Mouse (Mus musculus) CH12F3 (cell line): ENCODE measurements at regions not wholly inside any gene's neighbourhood (a gene's known extent, or its start where the extent isn't known, plus 50 kb on each side); places are given as distances from the start of the nearest gene placed in this dataset.

Experiments
- in situ Hi-C: fragments of 300-500 bp; cut with MboI; formaldehyde crosslinking; loops from 2 replicates; pipeline ENCODE4 v1.14.3; 2020; ENCODE audit warnings: low sequenced_read_pairs

DNA sequence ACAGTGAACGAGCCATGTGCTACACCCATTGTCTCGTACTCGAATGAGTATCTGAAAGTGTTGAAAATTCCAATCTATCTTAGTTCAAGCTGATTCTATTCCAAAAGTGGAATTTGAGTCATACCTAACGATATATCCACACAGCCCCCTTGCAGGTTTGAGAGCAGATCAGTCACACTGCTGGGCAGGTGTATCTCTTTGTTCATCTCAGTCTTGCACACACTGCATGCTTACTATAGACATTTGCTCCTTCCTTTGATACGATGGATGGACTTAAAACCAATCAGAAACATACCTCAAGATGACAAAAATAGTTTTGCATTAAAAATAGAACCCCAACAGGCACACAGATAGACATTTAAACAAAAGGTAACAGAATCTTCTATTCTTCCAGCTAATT is 98.0 kb upstream of the Klf7 start:
- in situ Hi-C loops = no loop called here

DNA sequence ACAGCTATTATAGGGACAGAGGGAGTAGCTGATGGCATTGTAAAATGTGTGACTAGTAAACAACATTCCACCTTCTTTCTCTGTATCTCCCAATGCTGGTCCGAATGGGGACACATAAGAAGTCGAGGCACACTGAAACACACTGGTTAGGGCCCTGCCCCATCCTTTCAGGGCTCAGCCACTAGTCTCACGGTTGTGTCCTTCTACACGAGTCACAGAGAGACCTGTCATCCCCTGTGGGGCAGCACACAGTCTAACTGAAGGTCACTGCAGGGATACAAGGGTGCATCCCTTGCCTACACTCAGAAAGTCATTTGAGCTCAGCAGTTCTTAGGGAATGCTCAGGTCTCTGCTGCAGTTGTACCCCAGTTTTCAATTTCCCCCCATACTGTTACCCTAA is 93.6 kb upstream of the Klf7 start:
- in situ Hi-C loops = no loop called here

DNA sequence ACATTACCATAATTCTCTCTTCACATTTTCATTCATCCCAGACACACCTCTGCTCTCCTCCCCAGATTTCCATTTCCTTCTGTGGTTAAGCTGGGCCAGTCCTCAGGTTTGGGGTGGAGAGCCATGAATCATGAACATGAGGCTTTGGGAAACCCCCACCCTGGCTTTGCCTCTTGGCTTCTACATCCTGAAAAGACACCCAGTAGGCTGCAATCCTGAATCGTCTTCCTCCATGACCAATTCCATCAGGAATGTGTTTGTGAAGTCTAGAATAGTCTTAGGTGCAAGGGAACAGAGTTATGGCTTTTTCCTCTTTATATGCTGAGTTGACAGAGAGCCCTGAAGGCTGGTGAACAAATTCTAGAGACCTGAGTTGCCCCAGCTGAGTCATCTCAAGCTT is 87.0 kb upstream of the Klf7 start:
- in situ Hi-C loops = no loop called here

DNA sequence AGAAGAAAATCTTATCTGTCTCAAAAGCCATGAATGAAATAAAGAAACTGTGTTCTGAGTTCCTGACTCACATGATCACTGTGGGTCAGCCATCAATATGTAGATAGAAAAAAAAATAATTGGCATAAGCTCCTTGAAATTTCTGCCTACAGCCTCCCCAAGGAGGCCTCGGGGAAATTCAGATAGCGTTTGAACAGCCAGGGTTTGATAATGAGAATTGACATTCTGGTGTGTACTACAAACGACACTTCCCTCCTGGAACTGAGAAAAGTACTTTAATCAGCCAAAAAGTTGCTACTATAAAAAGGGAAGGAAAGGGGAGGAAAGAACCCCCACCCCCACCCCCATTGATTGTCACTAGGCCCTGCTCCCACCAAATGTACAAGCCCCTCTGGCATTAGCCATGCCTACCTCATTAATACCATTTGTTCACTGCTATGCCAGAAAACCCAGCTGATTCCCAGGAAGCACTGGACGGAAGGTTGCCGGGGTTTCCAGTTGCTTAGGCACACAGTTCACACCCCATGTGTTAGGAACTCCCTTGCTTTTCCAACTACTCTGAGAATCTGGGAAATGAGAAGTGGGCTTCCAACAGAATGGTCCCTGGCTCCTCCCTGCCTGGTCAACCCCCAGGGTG is 78.4 kb upstream of the Klf7 start:
- in situ Hi-C loops = no loop called here

DNA sequence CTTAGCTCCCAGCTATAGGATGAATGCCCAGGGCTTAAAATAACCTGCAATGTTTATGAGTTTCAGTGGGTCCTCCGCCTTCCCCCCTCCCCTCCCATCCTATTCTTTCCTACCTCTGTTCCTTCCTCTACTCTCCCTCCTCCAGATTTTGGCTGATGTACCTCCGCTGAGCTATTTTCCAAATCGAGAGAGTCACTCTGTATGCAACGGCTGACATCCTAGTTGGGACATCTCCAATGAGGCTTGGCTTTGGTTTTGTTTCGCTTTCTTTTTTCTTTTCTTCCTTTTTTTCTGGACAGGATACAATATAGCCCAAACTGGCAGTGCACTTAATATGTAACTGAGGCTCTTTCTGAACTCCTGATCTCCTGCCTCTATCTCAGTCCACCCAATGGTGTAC is 76.7 kb upstream of the Klf7 start:
- in situ Hi-C loops = no loop called here

DNA sequence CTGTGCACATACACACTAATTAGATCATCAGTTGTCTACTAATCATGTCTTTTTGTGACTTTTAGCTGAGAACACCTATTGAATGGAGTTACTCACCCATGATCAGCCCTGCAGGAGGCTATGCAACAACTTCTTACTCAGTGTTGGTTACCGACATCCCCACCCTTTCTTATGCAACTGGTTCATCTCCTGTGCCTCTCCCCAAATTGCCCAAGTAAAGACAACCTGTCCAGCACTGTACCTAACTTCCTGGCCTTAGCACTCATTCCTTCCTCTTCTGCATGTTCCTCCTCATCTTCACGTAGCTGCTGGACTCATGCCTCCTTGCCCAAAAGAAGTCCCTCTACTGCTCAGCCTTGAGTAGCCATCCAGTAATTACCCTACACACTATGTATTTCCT is 76.2 kb upstream of the Klf7 start:
- in situ Hi-C loops = no loop called here

DNA sequence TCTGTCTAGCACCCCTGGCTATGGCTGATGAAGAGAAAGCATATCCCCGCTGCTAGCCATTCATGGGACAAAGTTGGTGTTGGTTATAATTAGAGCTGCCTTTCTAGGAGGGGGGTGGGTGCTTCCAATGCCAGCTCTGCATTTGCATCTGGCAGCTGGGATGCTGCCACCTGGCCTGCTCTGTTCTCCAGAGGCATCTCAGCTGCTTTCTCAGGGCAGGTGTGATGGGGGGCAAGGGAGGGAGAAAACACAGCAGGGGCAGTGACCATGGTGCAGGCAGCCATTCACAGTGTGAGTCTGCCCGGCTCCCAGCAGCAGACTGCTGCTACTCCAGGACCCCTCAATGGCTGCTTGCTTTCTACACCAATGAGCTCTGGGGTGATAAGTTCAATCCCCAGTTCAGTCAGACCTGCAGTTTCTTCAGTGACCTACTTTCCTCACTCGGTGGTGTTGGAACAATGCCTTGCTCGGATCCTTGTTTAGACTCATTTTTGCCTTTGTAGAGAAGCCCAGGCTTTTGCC is 73.9 kb upstream of the Klf7 start:
- in situ Hi-C loops = no loop called here

- in situ Hi-C loops = no loop called here
Measured at GRCm38 (mm10) chr1:64195294-64195693, 73.2 kb upstream of the Klf7 start.

DNA sequence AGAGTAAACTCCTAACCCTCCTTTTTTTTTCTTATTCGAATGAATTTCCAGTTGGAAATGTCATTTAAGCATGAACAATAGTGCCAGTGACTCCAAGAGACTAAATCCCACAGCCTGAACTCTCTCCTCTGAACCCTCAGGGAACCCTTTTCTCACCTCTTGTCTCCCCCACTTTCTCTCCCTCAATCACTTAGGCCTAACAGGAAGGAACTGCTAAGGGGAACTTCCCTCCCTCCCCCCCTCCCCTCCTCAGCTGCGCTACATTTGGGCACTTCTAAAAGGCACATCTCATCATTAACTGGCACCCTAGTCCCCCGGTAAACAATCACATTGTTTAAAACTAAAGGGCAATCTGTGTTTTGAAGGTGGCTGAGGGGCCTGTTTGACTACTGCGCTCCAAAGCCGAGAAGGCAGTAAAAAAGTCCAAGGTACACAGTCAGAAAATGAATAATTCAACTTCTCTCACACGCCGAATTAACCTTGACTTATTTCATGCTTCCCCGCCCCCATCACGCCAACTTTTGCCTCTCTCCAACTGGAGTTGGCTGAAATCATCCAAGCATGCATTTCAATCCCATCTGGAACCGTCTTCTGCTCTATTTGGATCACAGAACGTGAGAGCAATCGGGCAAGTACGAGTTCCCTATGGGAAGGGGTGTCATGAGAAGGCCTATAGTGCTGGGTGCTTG is 71.2 kb upstream of the Klf7 start:
- in situ Hi-C loops = no loop called here

DNA sequence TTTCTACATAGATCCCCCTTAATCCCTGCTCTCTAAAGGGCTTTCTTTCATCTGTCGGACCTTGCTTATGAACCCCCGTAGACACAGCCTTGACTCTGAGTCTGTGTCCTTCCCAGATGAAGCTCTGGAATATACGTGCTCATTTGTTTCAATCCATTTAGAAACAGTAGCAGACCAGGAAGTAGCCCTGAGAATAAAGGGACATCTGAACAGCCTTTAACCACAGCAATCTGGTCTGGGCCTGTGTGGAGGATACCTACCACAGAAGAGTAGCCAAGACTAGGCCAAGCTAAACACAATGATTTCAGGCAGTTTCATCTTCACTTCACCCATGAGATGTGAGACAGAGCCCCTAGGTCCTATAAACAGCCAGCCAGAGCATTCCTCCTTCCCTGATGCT is 70.7 kb upstream of the Klf7 start:
- in situ Hi-C loops = no loop called here

DNA sequence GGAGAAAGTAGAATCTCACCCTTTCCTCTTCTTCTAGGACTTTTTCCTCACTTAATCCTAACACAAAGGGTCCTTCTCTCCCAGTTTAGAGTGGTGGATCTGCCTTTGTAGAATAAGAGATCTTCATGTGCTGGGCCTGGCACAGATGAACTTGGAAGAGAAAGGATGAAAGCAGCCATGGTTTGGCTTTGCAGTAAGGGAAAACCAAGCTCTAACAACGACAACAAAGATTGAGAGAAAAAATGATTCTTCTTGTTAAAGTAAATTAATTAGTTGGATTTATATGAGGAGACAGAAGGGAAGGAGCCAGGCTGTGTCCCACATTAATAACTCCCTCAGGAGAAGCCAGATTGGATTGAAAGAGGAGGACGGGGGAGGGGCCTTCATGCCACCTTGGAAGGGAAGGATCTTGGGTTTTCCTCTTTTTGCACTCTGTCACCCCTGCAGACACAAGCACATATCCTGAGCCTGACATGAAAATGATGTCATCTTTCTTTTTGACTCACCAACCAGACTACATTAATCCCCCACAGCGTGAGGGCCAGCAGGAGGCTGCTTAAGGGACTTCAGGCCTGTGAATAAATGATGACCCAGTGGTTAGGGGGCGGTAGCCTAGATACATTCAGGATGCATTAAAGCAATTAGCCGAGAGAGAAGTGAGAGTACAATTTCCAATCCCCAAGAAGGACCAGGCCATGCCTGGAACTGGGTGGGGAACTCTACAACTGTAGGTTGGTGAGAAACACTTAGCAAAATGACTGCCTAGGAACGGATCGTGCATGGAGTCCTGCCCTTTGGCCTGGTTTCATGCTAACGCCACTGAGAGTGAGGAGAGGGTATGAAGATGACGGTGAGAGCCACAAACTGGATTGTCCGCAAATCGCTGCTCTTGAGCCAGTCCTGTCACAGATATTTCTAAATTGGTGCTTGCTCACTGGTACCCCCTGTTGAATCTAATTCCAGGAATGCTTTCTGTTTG is 69.4 kb upstream of the Klf7 start:
- in situ Hi-C loops = no loop called here

GRCm38 (mm10) chr1:64190705-64191104 is 68.6 kb upstream of the Klf7 start:
- in situ Hi-C loops = no loop called here

GRCm38 (mm10) chr1:64190097-64190496 is 68.0 kb upstream of the Klf7 start:
- in situ Hi-C loops = no loop called here

DNA sequence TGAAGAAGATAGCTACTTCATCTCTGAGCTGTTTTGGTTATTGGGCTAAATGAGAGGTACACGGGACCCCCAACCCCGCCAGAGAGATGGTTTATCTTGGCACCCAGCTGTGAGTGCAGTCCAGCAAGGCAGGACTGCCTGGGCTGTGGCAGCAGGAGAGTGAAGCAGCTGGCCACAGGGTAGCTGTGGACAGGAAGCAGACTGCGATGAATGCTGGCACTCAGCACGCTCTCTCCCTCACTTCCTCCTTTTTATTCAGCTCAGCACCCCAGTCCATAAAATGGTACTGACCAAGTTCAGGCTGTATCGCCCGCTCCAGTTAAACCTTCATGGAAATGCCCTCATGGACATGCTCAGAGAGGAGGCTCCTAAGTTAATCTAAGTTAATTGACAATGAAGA is 67.4 kb upstream of the Klf7 start:
- in situ Hi-C loops = no loop called here

GRCm38 (mm10) chr1:64187796-64188513 is 65.9 kb upstream of the Klf7 start:
- in situ Hi-C loops = no loop called here

DNA sequence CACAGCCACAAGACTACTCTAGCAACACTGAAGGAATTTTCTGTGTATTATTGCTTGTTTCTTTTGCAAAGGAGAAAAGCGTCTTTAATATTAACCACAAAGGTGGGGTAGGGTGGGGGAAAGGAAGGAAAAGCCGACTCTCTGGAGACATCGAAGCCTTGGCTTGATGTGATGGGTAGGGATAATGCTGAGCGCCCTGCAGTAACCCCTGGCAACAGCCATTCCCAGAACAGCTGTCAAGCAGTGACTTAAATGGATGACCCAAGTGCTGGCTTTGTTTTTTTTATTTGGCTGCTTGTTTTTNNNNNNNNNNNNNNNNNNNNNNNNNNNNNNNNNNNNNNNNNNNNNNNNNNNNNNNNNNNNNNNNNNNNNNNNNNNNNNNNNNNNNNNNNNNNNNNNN is 51.6 kb upstream of the Klf7 start:
- in situ Hi-C loops = no loop called here

GRCm38 (mm10) chr1:64172122-64172521 is 50.0 kb upstream of the Klf7 start:
- in situ Hi-C loops = no loop called here
